Mouse (Mus musculus) neural tube, postnatal 0 days (tissue): ENCODE data around the gene Pla2g2f. TPM values are rescaled to one million over a fixed set of nuclear protein-coding genes. Genes with fewer than 3 reads are reported as not detected.

Experiments
- polyA plus RNA-seq: library from polyadenylated mRNA; unstranded; fragments of >200 nt; fragmentation: Nextera tagmentation; extraction: Ambion mirVana; gene quantifications from 2 replicates; pipeline ENCODE4 v1.2.1, GENCODE M21; 2015

The Pla2g2f gene
- polyA plus RNA-seq: 0.08 and 0.09 TPM in 2 replicates

DNA sequence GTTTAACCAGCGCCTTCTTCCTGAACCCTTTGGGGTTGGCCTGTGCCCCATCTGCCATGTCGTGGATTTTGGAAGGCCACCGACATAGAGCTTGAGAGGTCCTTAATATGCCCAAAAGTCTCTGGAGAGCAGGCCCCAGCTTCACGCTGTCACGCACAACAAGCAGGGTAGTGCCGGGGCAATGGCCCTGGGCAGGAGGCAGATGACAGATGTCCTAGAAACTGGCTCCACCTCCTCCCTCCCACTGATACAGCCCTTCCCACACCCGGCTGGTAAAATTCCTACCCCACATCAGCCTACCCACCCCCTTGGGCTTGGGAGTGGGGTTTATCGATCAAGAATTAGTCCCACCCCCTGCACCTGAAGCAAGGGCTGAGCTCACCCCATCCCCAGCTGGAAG lies at the start of gene Pla2g2f:
Gene Pla2g2f (minus strand): TSS at position 211 of the 400 bp plus-strand sequence.

GRCm38 (mm10) chr4:138775435-138775834 lies 18.0 kb upstream of the Pla2g2f start, which contains the start of gene Pla2g2d:
Gene Pla2g2d (plus strand): TSS chr4:138775735.

DNA sequence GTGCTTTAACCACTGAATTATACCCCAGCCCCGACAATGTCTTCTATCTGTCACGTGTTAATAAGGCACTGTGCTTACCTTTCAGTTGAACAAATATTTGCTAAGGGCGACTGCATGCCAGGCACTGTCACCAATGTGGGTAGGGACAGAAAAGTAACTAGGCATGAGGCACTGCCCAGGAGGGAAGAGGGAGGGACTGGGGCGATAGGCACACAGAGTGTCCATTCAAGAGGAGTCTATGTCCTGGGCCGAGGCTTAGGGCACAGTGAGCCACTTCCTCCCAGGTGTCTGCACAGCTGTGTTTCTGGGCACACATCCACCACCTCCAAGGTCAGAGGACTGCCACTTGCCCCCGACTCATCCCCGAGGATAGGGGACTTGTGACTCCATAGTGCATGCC lies 20.4 kb downstream of the Pla2g2f start, which contains the start of gene Ubxn10:
Gene Ubxn10 (minus strand): TSS at position 137 of the 400 bp plus-strand sequence.

GRCm38 (mm10) chr4:138724354-138725126 lies 32.9 kb downstream of the Pla2g2f start, which contains the start of gene Pla2g2c:
Gene Pla2g2c (plus strand): TSS chr4:138724792.

Other genes starting within 250 kb of the Pla2g2f start
- gene Vwa5b1, start 121.7 kb downstream of the Pla2g2f start, polyA plus RNA-seq: 1.3 and 1.7 TPM in 2 replicates
- gene Pla2g2c, start 32.8 kb downstream of the Pla2g2f start, polyA plus RNA-seq: 0.23 and 0.49 TPM in 2 replicates
- gene Ubxn10, start 20.5 kb downstream of the Pla2g2f start, polyA plus RNA-seq: 3.4 TPM in 2 replicates
- 1.2 and 1.3 TPM in 2 replicates for gene Pla2g2d, start 18.1 kb upstream of the Pla2g2f start, polyA plus RNA-seq
- 0.37 and 0.44 TPM in 2 replicates for gene Pla2g5, start 105.9 kb upstream of the Pla2g2f start, polyA plus RNA-seq
- not detected in 2 replicates for gene Gm13030, start 116.3 kb upstream of the Pla2g2f start, polyA plus RNA-seq
- gene Pla2g2e, start 120.3 kb upstream of the Pla2g2f start, polyA plus RNA-seq: 0.21 TPM in 1 of 2 replicates, not detected in the other
- gene Otud3, start 156.3 kb upstream of the Pla2g2f start, polyA plus RNA-seq: 4.1 and 4.2 TPM in 2 replicates
- not detected in 2 replicates for gene Rnf186, start 209.5 kb upstream of the Pla2g2f start, polyA plus RNA-seq
- 1.5 TPM in 2 replicates for gene Tmco4, start 215.3 kb upstream of the Pla2g2f start, polyA plus RNA-seq